Mouse (Mus musculus) spleen, postnatal 10 days (tissue): ENCODE data around the gene Zscan21.
"Not testable (repeated sequence)": the region's sequence is repeated elsewhere in the genome, so short reads cannot be mapped to it uniquely, and the experiment has no call there.

ENCODE experiments used
- DNase-seq, 2 experiments: peaks; one replicate each; pipeline ENCODE4 v3.0.0; 2021 to 2022; ENCODE audit warnings: low spot score in 2 of 2

Gene Zscan21

GRCm38 (mm10) chr5:138116255-138117198 is at the start of gene Zscan21:
Gene Zscan21, plus strand, starts transcription at chr5:138116903.
- DNase-seq = peak; percentile 85 to 91

- DNase-seq = no peak
These were observed 42.9 kb upstream of the Zscan21 start for GRCm38 (mm10) chr5:138073803-138074202.

GRCm38 (mm10) chr5:138075684-138076083 is 41.0 kb upstream of the Zscan21 start:
- DNase-seq = no peak

GRCm38 (mm10) chr5:138076148-138076547 is 40.6 kb upstream of the Zscan21 start:
- DNase-seq = no peak

- no peak for DNase-seq
These were observed 36.2 kb upstream of the Zscan21 start for GRCm38 (mm10) chr5:138080456-138080855.

GRCm38 (mm10) chr5:138081446-138081845 is 35.3 kb upstream of the Zscan21 start:
- no peak for DNase-seq

GRCm38 (mm10) chr5:138083318-138083900 is 33.3 kb upstream of the Zscan21 start:
- DNase-seq = no peak

- no peak for DNase-seq
These were observed 32.8 kb upstream of the Zscan21 start for GRCm38 (mm10) chr5:138083936-138084335.

- peak; percentile 17 to 28 for DNase-seq
These were observed 32.2 kb upstream of the Zscan21 start for GRCm38 (mm10) chr5:138084507-138084906.

GRCm38 (mm10) chr5:138084996-138085395 is 31.7 kb upstream of the Zscan21 start, which contains the start of gene Zkscan1:
Gene Zkscan1, plus strand, starts transcription at chr5:138085084.
- peak; percentile 64 to 81 for DNase-seq

GRCm38 (mm10) chr5:138085421-138085911 is 31.2 kb upstream of the Zscan21 start:
- peak; percentile 18 to 28 for DNase-seq

- no peak for DNase-seq
These were observed 29.9 kb upstream of the Zscan21 start for GRCm38 (mm10) chr5:138086842-138087241.

GRCm38 (mm10) chr5:138088366-138088765 is 28.3 kb upstream of the Zscan21 start:
- no peak for DNase-seq

- no peak for DNase-seq
These were observed 27.6 kb upstream of the Zscan21 start for GRCm38 (mm10) chr5:138089108-138089551.

GRCm38 (mm10) chr5:138090271-138090670 is 26.4 kb upstream of the Zscan21 start:
- DNase-seq = peak in 1 of 2 experiments; percentile 35

GRCm38 (mm10) chr5:138090737-138091136 is 26.0 kb upstream of the Zscan21 start:
- DNase-seq = no peak

GRCm38 (mm10) chr5:138092771-138093170 is 23.9 kb upstream of the Zscan21 start:
- no peak for DNase-seq

GRCm38 (mm10) chr5:138094474-138094873 is 22.2 kb upstream of the Zscan21 start:
- DNase-seq = no peak

GRCm38 (mm10) chr5:138104976-138105375 is 11.7 kb upstream of the Zscan21 start:
- no peak for DNase-seq

- DNase-seq = no peak
These were observed 9.6 kb upstream of the Zscan21 start for GRCm38 (mm10) chr5:138107130-138107529.

GRCm38 (mm10) chr5:138109847-138110396 is 6.8 kb upstream of the Zscan21 start:
- not testable (repeated sequence) for DNase-seq
